Mouse (Mus musculus): Measurements from ENCODE around the gene Rassf1. TPM values are rescaled to one million over a fixed set of nuclear protein-coding genes. Genes with fewer than 3 reads are reported as not detected.
A peak's percentile ranks its signal among the peaks of the same experiment; 100 is the strongest.
"Not testable (repeated sequence)": the region's sequence is repeated elsewhere in the genome, so short reads cannot be mapped to it uniquely, and the experiment has no call there.

Rassf1 gene
- polyA plus RNA-seq, 1 experiment from 2014 or later = 66.5 TPM

- ATAC-seq (ENCODE audit: low read depth) = peak; percentile 87
- peaks cover 53% of the 10 kb centered on the region for H3K36me3 ChIP-seq (ENCODE audit: control insufficient read depth, insufficient read depth, low read length)
Measured at GRCm38 (mm10) chr9:107568331-107569261, 17.2 kb downstream of the Rassf1 start.

GRCm38 (mm10) chr9:107569270-107569669 is 17.9 kb downstream of the Rassf1 start:
- peak overlapping the region; percentile 88 for H3K27ac ChIP-seq (replicated peaks; ENCODE audit: low read depth, low read length)
- peak overlapping the region; percentile 52 for H3K4me3 ChIP-seq (ENCODE audit: low read depth, low read length)
- H3K4me2 ChIP-seq (ENCODE audit: low read depth, low read length) = peak overlapping the region; percentile 63
- H3K36me3 ChIP-seq (ENCODE audit: control insufficient read depth, insufficient read depth, low read length) = peaks cover 56% of the 10 kb centered on the region
- H3K9ac ChIP-seq (ENCODE audit: low read depth, low read length) = peak overlapping the region; percentile 66
- DNase-seq (ENCODE audit: low spot score) (no peak), ATAC-seq (ENCODE audit: low read depth) (peak; percentile 5)
- WGBS = 0% methylated on average over 16 of the region's 23 CpGs
- peaks cover 24% of the 10 kb centered on the region for H3K4me1 ChIP-seq (ENCODE audit: control insufficient read depth, insufficient read depth, low read length)
- H3K9me3 ChIP-seq (ENCODE audit: control insufficient read depth, low read length) = no peaks in the 10 kb centered on the region
- no peaks in the 10 kb centered on the region for H3K27me3 ChIP-seq (replicated peaks; ENCODE audit: control insufficient read depth, insufficient read depth, low read length)

More at GRCm38 (mm10) chr9:107568331-107569261, 17.2 kb downstream of the Rassf1 start:
- Histone ChIP-seq H3K27me3 (replicated peaks; ENCODE audit: control insufficient read depth, insufficient read depth, low read length) (no peaks in the 10 kb centered on the region), H3K27ac (replicated peaks; ENCODE audit: low read depth, low read length) (peak overlapping the region; percentile 88), H3K4me3 (ENCODE audit: low read depth, low read length) (peak overlapping the region; percentile 52), H3K4me2 (ENCODE audit: low read depth, low read length) (peak overlapping the region; percentile 63), H3K9ac (ENCODE audit: low read depth, low read length) (peak overlapping the region; percentile 66), H3K9me3 (ENCODE audit: control insufficient read depth, low read length) (no peaks in the 10 kb centered on the region), H3K4me1 (ENCODE audit: control insufficient read depth, insufficient read depth, low read length) (peaks cover 31% of the 10 kb centered on the region)
- WGBS = under 1% methylated on average over 41 of the region's 41 CpGs
- peak; percentile 95 for DNase-seq (ENCODE audit: low spot score)

GRCm38 (mm10) chr9:107570016-107570415 is 18.7 kb downstream of the Rassf1 start:
- H3K27ac ChIP-seq (replicated peaks; ENCODE audit: low read depth, low read length) = peak overlapping the region; percentile 88; the same call in 1 of the 2 replicates
- no peaks in the 10 kb centered on the region for H3K9me3 ChIP-seq (ENCODE audit: control insufficient read depth, low read length)
- H3K4me3 ChIP-seq (ENCODE audit: low read depth, low read length) = peak overlapping the region; percentile 52
- DNase-seq (ENCODE audit: low spot score) (no peak), ATAC-seq (ENCODE audit: low read depth) (no peak)
- H3K4me2 ChIP-seq (ENCODE audit: low read depth, low read length) = peak overlapping the region; percentile 63
- H3K9ac ChIP-seq (ENCODE audit: low read depth, low read length) = peak overlapping the region; percentile 66
- no peaks in the 10 kb centered on the region for H3K27me3 ChIP-seq (replicated peaks; ENCODE audit: control insufficient read depth, insufficient read depth, low read length)
- peaks cover 56% of the 10 kb centered on the region for H3K36me3 ChIP-seq (ENCODE audit: control insufficient read depth, insufficient read depth, low read length)
- WGBS = 41% methylated on average over 13 of the region's 13 CpGs
- H3K4me1 ChIP-seq (ENCODE audit: control insufficient read depth, insufficient read depth, low read length) = peaks cover 24% of the 10 kb centered on the region

- ATAC-seq (ENCODE audit: low read depth) (no peak), DNase-seq (ENCODE audit: low spot score) (no peak)
- Histone ChIP-seq H3K27me3 (replicated peaks; ENCODE audit: control insufficient read depth, insufficient read depth, low read length) (no peaks in the 10 kb centered on the region), H3K9ac (ENCODE audit: low read depth, low read length) (peak overlapping the region; percentile 66), H3K4me2 (ENCODE audit: low read depth, low read length) (peak overlapping the region; percentile 63), H3K27ac (replicated peaks; ENCODE audit: low read depth, low read length) (no peak overlapping the region), H3K9me3 (ENCODE audit: control insufficient read depth, low read length) (no peaks in the 10 kb centered on the region), H3K4me3 (ENCODE audit: low read depth, low read length) (peak overlapping the region; percentile 52; the same call in 1 of the 2 replicates), H3K4me1 (ENCODE audit: control insufficient read depth, insufficient read depth, low read length) (peaks cover 24% of the 10 kb centered on the region), H3K36me3 (ENCODE audit: control insufficient read depth, insufficient read depth, low read length) (peaks cover 50% of the 10 kb centered on the region)
- WGBS = 94% methylated on average over 21 of the region's 21 CpGs
Measured at GRCm38 (mm10) chr9:107570845-107571244, 19.5 kb downstream of the Rassf1 start.

- no peak overlapping the region for H3K27ac ChIP-seq (replicated peaks; ENCODE audit: low read depth, low read length)
- ATAC-seq (ENCODE audit: low read depth) = no peak
- no peak overlapping the region for H3K4me3 ChIP-seq (ENCODE audit: low read depth, low read length)
- DNase-seq (ENCODE audit: low spot score) = no peak
- H3K36me3 ChIP-seq (ENCODE audit: control insufficient read depth, insufficient read depth, low read length) = peaks cover 44% of the 10 kb centered on the region
- H3K9ac ChIP-seq (ENCODE audit: low read depth, low read length) = 0 out of 2 replicates have a peak overlapping the region, but pooled peaks have one; percentile 20
- H3K4me2 ChIP-seq (ENCODE audit: low read depth, low read length) = no peak overlapping the region
- no peaks in the 10 kb centered on the region for H3K27me3 ChIP-seq (replicated peaks; ENCODE audit: control insufficient read depth, insufficient read depth, low read length)
- H3K4me1 ChIP-seq (ENCODE audit: control insufficient read depth, insufficient read depth, low read length) = peaks cover 28% of the 10 kb centered on the region
- no peaks in the 10 kb centered on the region for H3K9me3 ChIP-seq (ENCODE audit: control insufficient read depth, low read length)
- WGBS = 95% methylated on average over 22 of the region's 22 CpGs
Measured at GRCm38 (mm10) chr9:107571534-107572326, 20.4 kb downstream of the Rassf1 start.

- Histone ChIP-seq H3K4me2 (ENCODE audit: low read depth, low read length) (no peak overlapping the region), H3K27ac (replicated peaks; ENCODE audit: low read depth, low read length) (no peak overlapping the region), H3K9ac (ENCODE audit: low read depth, low read length) (no peak overlapping the region), H3K9me3 (ENCODE audit: control insufficient read depth, low read length) (no peaks in the 10 kb centered on the region), H3K4me1 (ENCODE audit: control insufficient read depth, insufficient read depth, low read length) (peaks cover 28% of the 10 kb centered on the region), H3K4me3 (ENCODE audit: low read depth, low read length) (no peak overlapping the region), H3K27me3 (replicated peaks; ENCODE audit: control insufficient read depth, insufficient read depth, low read length) (no peaks in the 10 kb centered on the region), H3K36me3 (ENCODE audit: control insufficient read depth, insufficient read depth, low read length) (peaks cover 44% of the 10 kb centered on the region)
- ATAC-seq (ENCODE audit: low read depth) (no peak), DNase-seq (ENCODE audit: low spot score) (no peak)
- WGBS = 94% methylated on average over 2 of the region's 2 CpGs
Measured at GRCm38 (mm10) chr9:107572327-107572662, 20.9 kb downstream of the Rassf1 start.

- H3K4me3 ChIP-seq (ENCODE audit: low read depth, low read length); H3K27ac ChIP-seq (replicated peaks; ENCODE audit: low read depth, low read length); H3K4me2 ChIP-seq (ENCODE audit: low read depth, low read length); DNase-seq (ENCODE audit: low spot score); H3K9ac ChIP-seq (ENCODE audit: low read depth, low read length); H3K9me3 ChIP-seq (ENCODE audit: control insufficient read depth, low read length); H3K27me3 ChIP-seq (replicated peaks; ENCODE audit: control insufficient read depth, insufficient read depth, low read length); ATAC-seq (ENCODE audit: low read depth): not testable (repeated sequence)
- WGBS = 86% methylated on average over 6 of the region's 6 CpGs
- peaks cover 44% of the 10 kb centered on the region for H3K36me3 ChIP-seq (ENCODE audit: control insufficient read depth, insufficient read depth, low read length)
- peaks cover 23% of the 10 kb centered on the region for H3K4me1 ChIP-seq (ENCODE audit: control insufficient read depth, insufficient read depth, low read length)
Measured at GRCm38 (mm10) chr9:107573774-107574173, 22.4 kb downstream of the Rassf1 start.

GRCm38 (mm10) chr9:107575579-107576356 is 24.4 kb downstream of the Rassf1 start:
- Histone ChIP-seq H3K27ac (replicated peaks; ENCODE audit: low read depth, low read length) (peak overlapping the region; percentile 82), H3K4me3 (ENCODE audit: low read depth, low read length) (no peak overlapping the region), H3K36me3 (ENCODE audit: control insufficient read depth, insufficient read depth, low read length) (peaks cover 40% of the 10 kb centered on the region), H3K4me1 (ENCODE audit: control insufficient read depth, insufficient read depth, low read length) (peaks cover 12% of the 10 kb centered on the region), H3K4me2 (ENCODE audit: low read depth, low read length) (no peak overlapping the region), H3K9ac (ENCODE audit: low read depth, low read length) (no peak overlapping the region), H3K27me3 (replicated peaks; ENCODE audit: control insufficient read depth, insufficient read depth, low read length) (no peaks in the 10 kb centered on the region), H3K9me3 (ENCODE audit: control insufficient read depth, low read length) (no peaks in the 10 kb centered on the region)
- DNase-seq (ENCODE audit: low spot score) = peak; percentile 88
- peak; percentile 17; the same call in 1 of the 2 replicates for ATAC-seq (ENCODE audit: low read depth)
- WGBS = 71% methylated on average over 14 of the region's 14 CpGs
